Mouse (Mus musculus): ENCODE measurements at regions not wholly inside any gene's neighbourhood (a gene's known extent, or its start where the extent isn't known, plus 50 kb on each side); places are given as distances from the start of the nearest gene placed in this dataset.

DNA sequence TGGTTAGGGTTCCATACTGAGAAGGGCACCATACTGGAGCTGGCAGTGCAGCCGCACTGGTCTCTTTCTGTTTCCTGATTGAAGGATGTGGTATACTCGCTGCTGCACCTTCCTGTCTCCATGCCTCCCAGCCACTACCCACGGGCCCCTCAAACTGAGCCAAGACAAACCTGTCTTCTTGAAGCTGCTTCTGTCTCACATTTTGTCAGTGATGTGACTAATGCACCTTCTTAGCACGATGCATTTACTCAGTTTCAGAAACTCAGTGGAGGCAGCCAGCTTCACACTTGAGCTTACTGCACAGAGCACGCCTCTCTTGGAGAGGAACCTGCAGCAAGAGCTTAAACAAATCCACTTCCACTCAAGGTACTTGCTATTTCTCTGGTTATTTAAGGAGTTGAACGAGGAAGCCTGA is 293.6 kb downstream of the Spry2 start:
- TF ChIP-seq POLR2A (IDR thresholded peaks at IDR 0.05; ENCODE audit: borderline replicate concordance, extremely low read depth, insufficient read depth, insufficient read length, poor library complexity, severe bottlenecking) (no peak), CTCF (IDR thresholded peaks at IDR 0.05; ENCODE audit: borderline replicate concordance, extremely low read depth, insufficient read depth, insufficient read length) (no peak)

All from brain, embryonic 14.5 days (tissue).